Mouse (Mus musculus) lung, postnatal 0 days (tissue): Measurements from ENCODE around the gene Wwtr1. TPM values are rescaled to one million over a fixed set of nuclear protein-coding genes. Genes with fewer than 3 reads are reported as not detected.

ENCODE experiments used
- ATAC-seq: fragments of 200-750 bp; cut with Nextera tagmentation; 2 replicates; pipeline ENCODE4 v1.8.0; 2017; ENCODE audit warnings: moderate library complexity
- DNase-seq: peaks from one replicate; pipeline ENCODE4 v3.0.0-alpha.2; 2016; ENCODE audit warnings: low spot score
- H3K27ac ChIP-seq: fragments of 300-500 bp; sonication (generic); 2 replicates; pipeline ENCODE4 v1.5.1; 2014; ENCODE audit warnings: antibody characterized with exemption, mild to moderate bottlenecking, low read length, mixed read lengths
- H3K27me3 ChIP-seq: fragments of 300-500 bp; sonication (generic); replicated peaks from 2 replicates; pipeline ENCODE4 v1.6.1; 2014; ENCODE audit warnings: low read length, mixed read lengths; ENCODE audit not compliant: insufficient read depth
- H3K36me3 ChIP-seq: fragments of 300-500 bp; sonication (generic); 2 replicates; pipeline ENCODE4 v1.6.1; 2014; ENCODE audit warnings: low read length, mixed read lengths; ENCODE audit not compliant: insufficient read depth
- H3K4me1 ChIP-seq: fragments of 300-500 bp; sonication (generic); 2 replicates; pipeline ENCODE4 v1.6.1; 2014; ENCODE audit warnings: antibody characterized with exemption, low read depth, low read length, mixed read lengths; ENCODE audit not compliant: insufficient read depth
- H3K4me2 ChIP-seq: fragments of 300-500 bp; sonication (generic); replicated peaks from 2 replicates; pipeline ENCODE4 v1.6.1; 2014; ENCODE audit warnings: low read depth, mild to moderate bottlenecking, low read length, moderate library complexity, mixed read lengths
- H3K4me3 ChIP-seq: fragments of 300-500 bp; sonication (generic); 2 replicates; pipeline ENCODE4 v1.5.1; 2014; ENCODE audit warnings: low read depth, low read length
- H3K9ac ChIP-seq: fragments of 300-500 bp; sonication (generic); replicated peaks from 2 replicates; pipeline ENCODE4 v1.6.1; 2014; ENCODE audit warnings: low read depth, mild to moderate bottlenecking
- H3K9me3 ChIP-seq: fragments of 300-500 bp; sonication (generic); 2 replicates; pipeline ENCODE4 v1.6.1; 2016; ENCODE audit warnings: low read length, mixed read lengths
- CTCF ChIP-seq: IDR thresholded peaks from 2 replicates; pipeline ENCODE4 v1.5.1; 2016; ENCODE audit warnings: antibody characterized with exemption, mild to moderate bottlenecking
- EP300 ChIP-seq: IDR thresholded peaks from 2 replicates; pipeline ENCODE4 v1.6.1; 2016; ENCODE audit warnings: antibody characterized with exemption, mild to moderate bottlenecking, control low read depth
- WGBS: fragments of 180-500 bp; shearing (Covaris S2); extraction: QIAGEN DNeasy Blood & Tissue Kit; methylation state at CpG from one replicate; pipeline ENCODE4 v1.1.7; 2014; 5-methylcytosine and 5-hydroxymethylcytosine counted together
- polyA plus RNA-seq: library from polyadenylated mRNA; unstranded; fragments of >200 nt; fragmentation: Nextera tagmentation; extraction: Ambion mirVana; gene quantifications from 2 replicates; pipeline ENCODE4 v1.2.1, GENCODE M21; 2015

Gene Wwtr1
- polyA plus RNA-seq, 1 experiment from 2014 or later, result 53.6 TPM

DNA sequence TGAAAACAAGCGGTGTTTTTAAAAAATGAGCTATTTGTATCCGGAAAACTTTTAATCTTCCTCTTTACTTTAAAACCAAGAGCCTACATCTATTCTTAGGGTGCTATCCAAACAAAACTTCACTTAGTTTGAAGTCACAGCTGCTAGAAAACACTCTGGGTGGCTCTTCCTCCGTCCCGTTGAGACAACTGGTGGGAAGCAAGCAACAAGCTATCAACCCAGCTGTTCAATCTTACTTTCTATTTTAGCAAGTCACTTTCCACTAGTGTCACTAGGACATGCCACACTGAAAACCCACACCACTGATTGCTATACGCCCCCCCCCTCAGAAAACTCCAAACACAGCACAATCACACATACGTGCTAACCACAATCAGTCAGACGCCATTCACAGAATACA is 55.7 kb downstream of the Wwtr1 start:
- Histone ChIP-seq H3K4me1 (no peaks in the 10 kb centered on the region), H3K27me3 (no peaks in the 10 kb centered on the region), H3K4me3 (no peak overlapping the region), H3K9me3 (no peaks in the 10 kb centered on the region), H3K9ac (no peak overlapping the region), H3K36me3 (no peaks in the 10 kb centered on the region), H3K4me2 (no peak overlapping the region), H3K27ac (no peak overlapping the region)
- ATAC-seq, result no peak
- DNase-seq, result no peak
- TF ChIP-seq CTCF (no peak), EP300 (no peak)
- 74% methylated on average over 7 of the region's 7 CpGs for WGBS

- no peaks in the 10 kb centered on the region for H3K9me3 ChIP-seq
- ATAC-seq (peak; percentile 83), DNase-seq (peak; percentile 35)
- no peak overlapping the region for H3K9ac ChIP-seq
- WGBS, result 41% methylated on average over 4 of the region's 4 CpGs
- H3K27ac ChIP-seq, result no peak overlapping the region
- no peaks in the 10 kb centered on the region for H3K36me3 ChIP-seq
- no peaks in the 10 kb centered on the region for H3K27me3 ChIP-seq
- peaks cover 13% of the 10 kb centered on the region; the same call in 1 of the 2 replicates for H3K4me1 ChIP-seq
- H3K4me3 ChIP-seq, result no peak overlapping the region
- TF ChIP-seq EP300 (peak; percentile 70), CTCF (no peak)
- no peak overlapping the region for H3K4me2 ChIP-seq
These were observed 59.6 kb downstream of the Wwtr1 start for GRCm38 (mm10) chr3:57516146-57516545.

GRCm38 (mm10) chr3:57515044-57515443 is 60.7 kb downstream of the Wwtr1 start:
- no peak for DNase-seq
- Histone ChIP-seq H3K9me3 (no peaks in the 10 kb centered on the region), H3K27me3 (no peaks in the 10 kb centered on the region), H3K9ac (no peak overlapping the region), H3K36me3 (no peaks in the 10 kb centered on the region), H3K4me3 (no peak overlapping the region), H3K4me2 (no peak overlapping the region), H3K4me1 (peaks cover 16% of the 10 kb centered on the region; the same call in 1 of the 2 replicates), H3K27ac (no peak overlapping the region)
- TF ChIP-seq CTCF, result 0 out of 2 replicates have a peak, but pooled peaks have one; percentile 24
- no peak for TF ChIP-seq EP300
- no peak for ATAC-seq
- 97% methylated on average over 7 of the region's 7 CpGs for WGBS

DNA sequence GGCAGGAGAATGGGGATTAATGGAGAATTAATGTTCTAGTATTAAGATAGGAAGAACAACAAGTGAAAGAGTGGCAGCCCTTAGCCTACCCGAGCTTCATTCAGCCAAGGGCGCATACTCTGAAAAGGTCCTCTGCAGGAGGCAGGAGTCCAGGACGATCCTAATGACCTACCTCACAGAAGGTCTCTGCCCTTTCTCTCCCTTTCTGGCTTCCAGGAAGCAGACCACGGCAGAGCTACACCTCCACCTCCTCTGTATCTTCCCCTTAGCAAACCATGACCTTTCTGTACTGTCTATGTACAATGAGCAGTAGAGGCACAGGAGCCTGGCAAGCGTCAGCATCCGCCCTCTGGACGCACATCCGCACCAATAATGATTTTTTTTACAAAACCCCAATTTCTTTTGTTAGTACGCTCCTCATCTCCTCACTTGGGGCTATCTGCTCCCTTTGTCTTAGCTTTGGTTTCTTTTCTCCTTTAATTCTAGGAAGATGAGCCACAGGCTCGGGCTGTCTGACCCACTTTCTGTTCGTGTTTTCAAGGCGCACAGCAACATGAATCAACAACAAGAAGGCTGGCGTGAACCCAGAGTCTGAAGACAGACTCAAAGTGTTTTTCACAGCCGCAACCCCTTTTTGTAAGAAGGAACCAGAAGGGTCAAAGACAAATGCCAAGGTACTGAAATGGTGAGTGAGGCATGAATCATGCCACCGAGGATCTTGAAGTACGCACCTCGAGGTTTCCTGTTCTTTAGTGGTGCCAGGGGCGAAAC is 63.7 kb downstream of the Wwtr1 start:
- H3K4me2 ChIP-seq, result no peak overlapping the region
- H3K27ac ChIP-seq, result 0 out of 2 replicates have a peak overlapping the region, but pooled peaks have one; percentile 38
- H3K27me3 ChIP-seq, result no peaks in the 10 kb centered on the region
- TF ChIP-seq EP300 (no peak), CTCF (no peak)
- H3K9ac ChIP-seq, result no peak overlapping the region
- ATAC-seq, result no peak
- H3K4me1 ChIP-seq, result peaks cover 18% of the 10 kb centered on the region; the same call in 1 of the 2 replicates
- H3K4me3 ChIP-seq, result no peak overlapping the region
- no peaks in the 10 kb centered on the region for H3K36me3 ChIP-seq
- no peaks in the 10 kb centered on the region for H3K9me3 ChIP-seq
- WGBS, result 66% methylated on average over 18 of the region's 18 CpGs
- DNase-seq, result peak; percentile 53

GRCm38 (mm10) chr3:57509945-57510675 is 65.6 kb downstream of the Wwtr1 start:
- TF ChIP-seq CTCF (no peak), EP300 (no peak)
- ATAC-seq (peak; percentile 77), DNase-seq (peak; percentile 75)
- H3K9ac ChIP-seq, result no peak overlapping the region
- no peaks in the 10 kb centered on the region for H3K36me3 ChIP-seq
- 47% methylated on average over 7 of the region's 7 CpGs for WGBS
- H3K4me3 ChIP-seq, result no peak overlapping the region
- no peaks in the 10 kb centered on the region for H3K27me3 ChIP-seq
- H3K4me1 ChIP-seq, result peaks cover 18% of the 10 kb centered on the region; the same call in 1 of the 2 replicates
- no peaks in the 10 kb centered on the region for H3K9me3 ChIP-seq
- peak overlapping the region; percentile 38; the same call in 1 of the 2 replicates for H3K27ac ChIP-seq
- H3K4me2 ChIP-seq, result no peak overlapping the region

DNA sequence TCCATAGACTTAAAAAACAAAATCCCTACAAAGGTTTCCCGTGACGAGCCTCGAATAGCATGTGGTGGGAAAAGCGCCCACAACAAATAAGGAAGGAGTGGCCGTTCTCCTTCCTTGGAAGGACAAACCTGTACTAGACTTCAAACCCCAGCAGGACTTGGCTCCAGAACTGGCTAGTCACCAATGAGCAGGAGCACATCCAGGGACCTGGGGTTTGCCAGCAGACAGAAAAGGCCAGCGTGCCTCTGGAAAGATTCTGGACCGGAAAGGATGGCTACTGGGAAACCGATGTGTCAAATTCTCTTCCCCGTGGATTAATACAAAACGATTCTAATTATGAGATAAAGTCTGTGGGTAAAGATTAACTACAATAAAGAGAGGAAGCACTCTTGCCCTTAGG is 69.7 kb downstream of the Wwtr1 start:
- Histone ChIP-seq H3K27ac (no peak overlapping the region), H3K9me3 (no peaks in the 10 kb centered on the region), H3K36me3 (0 out of 2 replicates have a peak, but pooled peaks cover under 1% of the 10 kb centered on the region), H3K4me2 (no peak overlapping the region), H3K4me3 (no peak overlapping the region), H3K9ac (no peak overlapping the region), H3K27me3 (no peaks in the 10 kb centered on the region), H3K4me1 (peaks cover 15% of the 10 kb centered on the region)
- no peak for TF ChIP-seq CTCF
- no peak for TF ChIP-seq EP300
- WGBS, result 78% methylated on average over 10 of the region's 10 CpGs
- DNase-seq (no peak), ATAC-seq (no peak)
